Mouse (Mus musculus): ENCODE measurements at regions not wholly inside any gene's neighbourhood (a gene's known extent, or its start where the extent isn't known, plus 50 kb on each side); places are given as distances from the start of the nearest gene placed in this dataset.

DNA sequence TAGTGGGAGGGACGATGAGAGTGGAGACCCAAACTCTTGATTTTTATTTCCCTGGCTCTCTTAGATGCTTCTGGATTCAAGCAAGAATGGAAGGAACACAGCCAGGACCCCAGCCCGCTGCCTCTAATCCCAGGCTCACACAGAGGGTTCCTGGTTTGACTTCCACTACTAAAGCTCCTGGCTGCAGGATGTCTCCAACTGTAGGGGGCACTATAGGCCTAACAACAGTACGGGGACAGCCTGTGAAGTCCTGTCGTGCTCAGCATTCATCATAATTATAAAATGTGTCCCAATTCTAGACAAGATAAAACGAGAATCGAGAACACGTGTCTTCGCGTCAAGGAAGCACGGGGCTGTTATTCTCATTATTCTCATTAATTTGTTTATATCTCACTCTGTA, 254.3 kb upstream of the Kcnab2 start:
- DNase-seq (ENCODE audit: low read depth, low spot score) = peak; percentile 43

DNA sequence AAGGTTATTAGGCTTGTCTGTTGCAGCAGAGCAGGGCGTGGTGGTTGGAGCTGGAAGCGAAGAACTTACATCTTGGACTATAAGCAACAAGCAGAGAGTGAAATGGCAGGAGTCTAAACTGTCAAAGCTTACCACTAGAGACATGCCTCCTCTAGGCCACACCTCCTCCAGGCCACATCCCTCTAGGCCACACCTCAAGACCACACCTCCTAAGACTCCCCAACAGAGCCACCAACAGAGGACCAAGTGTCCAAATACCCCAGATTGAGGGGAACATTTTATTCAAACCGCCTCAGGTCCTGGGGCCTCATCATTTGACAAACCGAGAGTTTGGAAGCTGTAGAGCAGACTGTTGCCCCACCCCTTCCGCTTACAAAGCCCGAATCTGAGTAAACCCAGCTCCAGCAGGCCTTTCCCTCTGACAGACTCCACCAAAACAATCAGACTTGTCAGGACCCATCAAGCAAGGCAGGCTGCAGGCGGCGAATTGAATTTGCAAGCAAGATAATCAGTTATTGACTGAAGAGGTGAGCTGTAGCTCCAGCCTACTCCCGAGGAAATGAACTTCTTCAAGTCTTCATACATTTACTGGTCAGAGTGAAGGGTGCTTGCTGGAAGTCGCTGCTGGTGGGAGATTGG, 253.5 kb upstream of the Kcnab2 start:
- DNase-seq (ENCODE audit: low read depth, low spot score) = no peak

- no peak for DNase-seq (ENCODE audit: low read depth, low spot score)
These were observed 251.8 kb upstream of the Kcnab2 start for GRCm38 (mm10) chr4:152729421-152729820.

DNA sequence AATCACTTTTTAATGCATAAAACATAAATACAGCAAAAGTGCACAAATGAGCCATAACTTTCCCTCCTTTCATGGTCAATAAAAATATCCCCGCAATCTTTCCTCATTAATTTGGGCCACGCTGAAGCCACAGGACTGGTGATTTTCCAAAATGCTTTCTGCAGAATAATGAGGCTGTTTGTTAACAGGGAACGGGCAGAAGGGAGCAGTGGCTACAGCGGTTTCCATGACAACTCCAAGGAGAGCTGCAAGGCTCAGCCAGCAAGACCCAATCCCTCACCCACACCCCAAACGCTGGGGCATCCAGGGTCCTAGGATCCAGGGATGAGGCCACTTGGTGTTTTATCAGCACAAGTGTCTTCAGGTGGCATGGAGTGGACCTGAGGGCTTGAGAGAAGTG, 248.2 kb upstream of the Kcnab2 start:
- DNase-seq (ENCODE audit: low read depth, low spot score) = no peak

GRCm38 (mm10) chr4:152725423-152725822, 247.8 kb upstream of the Kcnab2 start:
- no peak for DNase-seq (ENCODE audit: low read depth, low spot score)

DNA sequence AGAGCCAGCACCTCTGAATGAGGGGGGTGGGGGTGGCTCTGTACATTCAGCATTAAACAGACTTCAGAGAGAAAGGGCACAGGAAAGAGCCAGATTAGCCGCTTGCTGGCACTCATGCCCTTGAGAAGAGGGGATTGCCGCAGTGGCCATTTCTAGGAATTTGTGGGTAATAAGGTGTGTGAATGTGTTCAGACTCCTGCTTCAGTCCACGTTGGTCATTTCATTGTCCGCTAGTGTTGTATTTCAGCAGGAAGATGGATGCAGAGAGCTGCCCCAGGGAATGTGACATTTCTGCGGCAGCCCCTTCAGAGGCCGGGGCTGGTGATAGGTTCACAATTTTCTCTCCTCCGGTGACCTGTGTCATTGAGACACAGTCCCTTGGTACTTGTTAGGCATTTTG, 247.1 kb upstream of the Kcnab2 start:
- DNase-seq (ENCODE audit: low read depth, low spot score) = no peak

DNA sequence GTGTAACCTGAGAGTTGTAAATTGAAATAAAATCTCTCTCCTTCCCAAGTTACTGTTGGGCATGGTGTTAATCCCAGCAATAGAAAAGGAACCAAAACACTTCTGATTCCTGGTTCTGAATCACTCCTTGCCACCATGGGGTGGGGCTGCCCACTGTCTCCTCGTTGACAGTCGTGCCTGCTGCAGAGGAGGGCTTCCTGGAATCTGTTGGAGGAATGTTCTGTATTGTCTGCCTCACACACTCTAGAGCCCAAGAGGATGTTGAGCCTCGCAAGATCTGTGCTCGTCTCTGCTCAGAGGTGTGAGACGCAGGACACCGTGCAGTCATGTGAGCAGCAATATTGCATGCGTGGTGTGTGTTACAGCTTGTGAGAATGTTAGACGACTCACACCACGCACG, 246.4 kb upstream of the Kcnab2 start:
- DNase-seq (ENCODE audit: low read depth, low spot score) = no peak

GRCm38 (mm10) chr4:152720528-152720927, 242.9 kb upstream of the Kcnab2 start:
- DNase-seq (ENCODE audit: low read depth, low spot score) = no peak

DNA sequence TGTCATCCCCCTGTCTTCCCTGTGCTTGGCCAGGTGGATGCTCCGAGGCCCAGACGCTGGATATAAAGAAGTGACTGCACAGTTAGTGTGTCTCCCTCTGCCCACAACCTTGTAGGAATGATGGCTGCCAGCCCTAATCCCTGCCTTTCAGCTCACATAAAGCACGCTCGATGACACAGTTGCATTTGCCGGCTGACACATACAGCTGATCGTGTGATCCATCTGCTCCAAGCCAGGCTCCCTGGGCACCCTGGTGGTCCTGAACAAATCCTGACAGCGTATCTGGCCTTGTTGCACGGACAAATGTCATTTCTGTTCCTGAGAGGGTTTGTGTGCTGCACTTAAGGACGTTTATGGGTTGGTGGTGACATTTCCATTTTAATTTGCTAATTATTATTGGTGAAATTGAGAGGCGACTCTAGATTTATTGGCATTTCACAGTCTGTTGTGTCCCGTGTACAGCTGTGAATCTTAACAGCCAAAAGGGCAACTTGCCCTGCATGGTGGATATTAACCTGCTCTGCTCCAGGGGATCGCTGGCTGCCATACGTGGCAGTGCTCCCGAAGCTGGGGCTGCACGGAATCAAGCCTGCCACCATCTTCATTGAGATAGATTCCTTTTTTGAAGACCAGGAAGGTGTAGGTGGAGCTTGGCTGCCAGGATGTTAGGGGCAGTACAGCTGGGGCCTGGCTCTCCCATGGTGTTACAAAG, 241.9 kb upstream of the Kcnab2 start:
- no peak for DNase-seq (ENCODE audit: low read depth, low spot score)

DNA sequence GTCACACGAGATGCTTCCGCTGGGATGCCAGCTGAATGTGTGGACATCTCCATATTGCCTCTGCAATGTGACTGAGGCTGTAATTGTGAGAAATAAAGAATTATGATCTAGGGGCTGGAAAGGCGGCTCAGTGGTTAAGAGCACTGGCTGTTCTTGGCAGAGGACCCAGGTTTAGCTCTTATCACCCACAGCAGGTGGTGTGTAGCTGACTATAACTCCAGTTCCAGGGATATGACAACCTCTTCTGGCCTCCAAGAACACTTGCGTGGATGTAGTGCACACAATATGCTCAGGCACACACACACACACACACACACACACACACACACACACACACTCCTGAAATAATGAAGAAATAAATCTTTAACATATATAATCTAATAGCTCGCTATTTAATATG, 232.7 kb upstream of the Kcnab2 start:
- no peak for DNase-seq (ENCODE audit: low read depth, low spot score)

- no peak for DNase-seq (ENCODE audit: low read depth, low spot score)
These were observed 222.5 kb upstream of the Kcnab2 start for GRCm38 (mm10) chr4:152700217-152700616.

DNA sequence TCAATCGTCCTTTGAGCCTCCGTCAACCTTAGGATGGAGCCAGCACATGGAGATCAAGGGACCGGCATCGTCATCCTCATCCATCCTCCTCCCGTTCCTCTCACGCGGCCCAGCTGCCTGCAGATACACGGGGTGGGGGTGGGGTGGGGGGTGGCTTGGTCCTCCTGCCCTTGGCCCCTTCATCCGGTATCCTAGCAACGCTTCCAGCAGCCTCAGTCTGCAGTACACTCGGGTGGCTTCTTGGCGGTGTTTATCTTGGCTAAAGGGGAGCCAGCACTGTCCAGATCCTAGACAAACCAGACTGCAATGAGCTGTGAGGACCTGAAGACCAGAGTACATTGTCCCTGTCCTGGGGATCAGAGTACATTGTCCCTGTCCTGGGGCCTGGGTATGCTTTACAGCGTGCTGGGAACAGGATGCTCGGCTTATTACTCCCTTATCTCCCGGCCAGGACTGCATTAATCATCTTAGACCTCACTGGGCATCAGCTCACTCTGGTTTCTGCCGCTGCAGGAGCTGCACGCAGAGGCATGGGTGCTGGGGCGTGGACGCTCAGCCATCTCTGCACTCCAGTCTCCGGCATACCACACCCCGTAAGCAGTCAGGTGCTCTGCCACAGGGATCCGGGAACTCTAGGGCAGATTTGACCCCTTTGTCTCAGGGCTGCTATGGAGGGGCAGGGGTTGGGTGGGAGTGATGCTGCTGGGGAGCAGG, 219.7 kb upstream of the Kcnab2 start:
- no peak for DNase-seq (ENCODE audit: low read depth, low spot score)

GRCm38 (mm10) chr4:152691735-152692134, 214.1 kb upstream of the Kcnab2 start:
- DNase-seq (ENCODE audit: low read depth, low spot score) = no peak

DNA sequence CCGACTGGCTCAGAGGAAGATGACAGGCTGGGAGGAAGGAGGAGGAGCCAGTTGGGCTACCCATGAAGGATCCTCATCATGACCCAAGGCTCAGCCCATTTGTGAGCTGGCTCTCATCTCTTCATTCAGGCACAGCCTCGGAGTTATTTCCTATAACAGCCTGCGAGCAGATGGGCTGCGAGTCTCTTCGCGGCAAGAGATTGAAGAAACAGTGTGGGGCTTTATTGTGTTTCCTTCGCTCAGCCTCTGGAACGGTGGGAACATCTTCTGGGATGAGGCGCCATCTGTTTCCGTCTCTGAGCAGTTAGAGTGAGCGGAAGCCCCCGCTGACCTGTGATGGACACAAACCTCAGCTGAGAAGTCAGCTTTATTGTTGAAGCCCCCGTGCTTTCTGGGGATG, 213.6 kb upstream of the Kcnab2 start:
- DNase-seq (ENCODE audit: low read depth, low spot score) = no peak

DNA sequence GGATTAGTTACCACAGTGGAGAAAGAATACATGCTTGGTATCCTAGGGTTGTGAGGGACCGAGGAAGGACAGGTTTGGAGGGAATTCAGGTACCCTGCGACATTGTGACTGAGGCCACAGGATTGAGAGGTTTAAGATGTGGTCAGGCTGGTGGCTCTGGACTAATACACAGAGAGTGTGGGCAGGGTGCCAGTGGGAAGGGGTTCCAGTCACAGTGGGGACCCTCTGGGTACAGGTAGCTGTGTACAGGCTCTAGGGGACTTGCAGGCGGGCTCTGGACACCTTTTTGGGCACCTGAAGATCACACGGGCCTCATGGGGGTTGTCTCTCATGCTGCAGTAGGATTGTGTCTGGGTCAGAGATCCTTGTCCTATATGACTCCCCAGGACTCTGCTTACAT, 213.1 kb upstream of the Kcnab2 start:
- no peak for DNase-seq (ENCODE audit: low read depth, low spot score)

DNA sequence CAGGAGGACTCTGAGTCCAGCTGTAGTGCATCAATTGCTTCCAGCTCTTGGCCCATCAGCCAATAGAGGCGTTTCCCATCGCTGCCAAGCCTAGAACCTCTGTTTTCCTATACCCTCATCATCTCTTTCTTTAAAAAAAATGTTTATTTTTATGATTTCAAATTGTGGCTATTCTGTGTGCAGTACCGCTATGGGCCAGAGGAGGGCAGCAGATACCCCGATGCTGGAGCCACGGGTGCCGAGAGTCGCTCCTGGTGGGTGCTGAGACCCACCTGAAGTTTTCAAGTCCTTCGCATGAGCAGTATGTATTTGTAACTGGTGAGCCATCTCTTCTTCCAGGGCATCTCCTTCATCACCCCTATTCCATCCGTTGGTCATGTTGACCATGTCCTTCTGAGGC, 212.2 kb upstream of the Kcnab2 start:
- no peak for DNase-seq (ENCODE audit: low read depth, low spot score)

DNA sequence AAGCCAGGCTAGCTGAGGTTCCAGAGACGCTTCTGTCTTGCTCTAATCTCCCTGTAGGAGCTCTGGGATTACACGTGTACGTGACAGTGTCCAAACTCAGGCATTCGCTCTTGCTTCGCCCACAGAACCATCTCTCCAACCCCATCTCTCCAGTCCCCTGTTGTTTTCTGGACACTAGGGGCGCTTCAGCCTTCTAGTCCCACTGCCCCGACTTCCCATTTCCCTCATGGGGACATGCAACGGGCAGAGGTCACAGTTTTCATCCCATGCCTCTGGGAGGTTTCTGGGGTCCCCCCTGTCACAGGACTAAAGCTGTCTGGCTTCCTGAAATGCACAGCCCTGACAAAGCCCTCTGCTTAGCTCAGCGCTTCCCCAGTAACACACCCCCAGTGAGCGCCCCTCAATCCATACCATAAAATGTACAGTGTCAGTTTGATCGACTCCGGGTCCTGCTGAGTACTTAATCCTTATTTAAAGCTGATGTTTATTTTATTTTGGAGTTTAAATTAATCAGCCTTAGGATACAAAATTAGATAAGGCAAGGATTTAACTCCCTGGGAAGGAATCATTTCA, 208.9 kb upstream of the Kcnab2 start:
- DNase-seq (ENCODE audit: low read depth, low spot score) = no peak

DNA sequence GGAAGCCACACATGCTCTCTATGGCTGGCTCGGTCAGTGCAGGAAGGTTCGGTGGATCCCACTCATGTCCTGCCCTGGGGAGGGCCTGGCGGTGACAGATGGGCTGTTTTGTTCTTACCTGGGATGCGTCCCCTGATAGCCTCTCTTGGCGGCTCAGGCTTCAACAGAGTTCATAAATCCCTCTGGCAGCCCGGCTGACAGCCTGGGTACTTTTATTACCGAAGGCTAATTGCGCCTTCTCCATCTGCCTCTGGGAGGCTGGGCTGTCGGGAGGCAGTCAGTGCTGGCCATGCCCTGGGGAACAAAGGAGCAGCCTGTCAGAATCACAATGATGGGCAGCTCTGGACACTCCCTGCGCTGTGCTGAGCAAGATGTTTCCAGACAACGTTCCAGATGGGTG, 196.5 kb upstream of the Kcnab2 start:
- no peak for DNase-seq (ENCODE audit: low read depth, low spot score)

GRCm38 (mm10) chr4:152663482-152663881, 185.8 kb upstream of the Kcnab2 start:
- DNase-seq (ENCODE audit: low read depth, low spot score) = no peak

- DNase-seq (ENCODE audit: low read depth, low spot score) = no peak
These were observed 185.4 kb upstream of the Kcnab2 start for GRCm38 (mm10) chr4:152663069-152663468.

DNA sequence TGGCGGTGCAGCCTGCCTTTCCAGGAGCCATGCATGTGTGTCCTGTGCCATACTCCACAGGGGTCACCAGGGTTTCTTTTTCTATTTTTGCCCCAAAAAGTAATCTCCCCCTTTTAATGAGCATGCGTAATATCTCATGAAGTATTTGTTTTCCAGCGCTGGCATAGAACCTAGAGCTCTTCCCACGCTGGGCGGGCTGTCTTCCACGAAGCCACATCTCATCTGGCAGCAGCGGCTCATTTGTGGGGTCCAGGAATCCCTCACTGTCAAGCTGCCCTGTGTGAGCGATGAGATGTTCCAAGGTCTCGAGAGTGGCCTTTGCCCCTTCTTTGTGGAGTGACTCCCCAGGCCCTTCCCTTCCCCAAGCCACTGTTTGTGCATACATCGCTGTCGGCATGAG, 184.8 kb upstream of the Kcnab2 start:
- no peak for DNase-seq (ENCODE audit: low read depth, low spot score)

DNA sequence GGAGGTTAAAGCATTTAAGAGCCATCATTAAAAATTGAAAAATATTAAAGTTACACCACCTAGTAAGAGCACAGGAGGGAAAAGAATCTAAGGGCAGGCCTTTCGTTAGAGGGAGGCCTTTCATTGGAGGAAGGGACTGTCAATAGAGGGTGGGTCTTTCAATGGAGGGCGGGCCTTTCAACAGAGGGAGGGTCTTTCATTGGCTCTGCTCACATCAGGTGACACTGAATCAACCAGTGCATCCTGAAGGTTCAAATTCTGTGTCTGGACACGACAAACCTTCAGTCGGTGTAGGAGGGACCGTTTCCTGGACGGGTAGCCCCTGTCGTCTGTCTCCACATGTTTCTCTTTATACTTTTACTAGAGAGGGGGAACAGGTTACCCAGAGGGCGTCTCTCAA, 172.5 kb upstream of the Kcnab2 start:
- DNase-seq (ENCODE audit: low read depth, low spot score) = no peak

- no peak for DNase-seq (ENCODE audit: low read depth, low spot score)
These were observed 169.9 kb upstream of the Kcnab2 start for GRCm38 (mm10) chr4:152647620-152648019.

All from brain, embryonic 18.5 days (tissue).